Mouse (Mus musculus) liver, postnatal 0 days (tissue): ENCODE measurements around the gene LTO1.

Source experiments
- CTCF ChIP-seq: sonication (generic); IDR thresholded peaks from 2 replicates; pipeline ENCODE4 v1.5.1; 2016; ENCODE audit warnings: antibody characterized with exemption, low read depth
- EP300 ChIP-seq: IDR thresholded peaks from 2 replicates; pipeline ENCODE4 v1.6.1; 2016; ENCODE audit warnings: antibody characterized with exemption, low read depth, mild to moderate bottlenecking

DNA sequence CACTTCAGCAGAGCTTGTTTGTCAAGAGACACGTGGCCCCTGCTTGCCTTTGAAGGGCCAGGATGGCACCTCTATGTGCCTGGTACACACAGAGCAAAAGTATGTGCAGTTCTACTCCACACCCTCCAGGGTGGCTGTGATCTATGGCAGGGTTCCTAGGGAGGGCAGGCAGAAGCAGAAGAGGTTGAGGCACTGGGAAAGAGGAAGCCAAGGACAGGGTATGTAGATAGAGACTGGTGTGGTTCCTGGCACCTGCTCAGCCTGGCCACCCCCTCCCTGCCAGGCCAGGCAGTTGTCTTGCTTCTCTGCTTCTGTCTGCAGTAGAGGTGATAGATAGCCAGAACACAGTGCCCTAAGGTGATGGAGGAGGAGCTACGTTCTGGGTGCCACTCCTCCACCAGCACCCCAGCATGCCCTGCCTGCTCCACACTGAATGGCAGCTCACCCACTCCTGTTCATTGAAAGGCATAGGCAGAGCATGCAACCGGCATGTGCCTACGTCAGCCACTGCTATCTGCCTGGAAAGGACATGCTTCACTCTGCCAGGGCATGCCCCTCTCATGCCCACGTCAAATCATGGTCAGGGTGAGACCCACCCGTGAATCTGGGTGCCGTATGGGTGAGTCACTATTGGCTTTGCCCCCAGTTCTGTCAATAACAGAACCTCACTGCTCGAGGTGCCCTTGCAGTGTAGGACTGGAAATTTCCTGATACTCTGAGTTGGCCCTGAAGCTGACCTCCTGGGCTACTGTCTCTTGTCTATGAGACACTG is 56.3 kb downstream of the LTO1 start:
- TF ChIP-seq CTCF (no peak), EP300 (no peak)
